Mouse (Mus musculus): ENCODE results near the gene Fam19a2. TPM values are rescaled to one million over a fixed set of nuclear protein-coding genes. Genes with fewer than 3 reads are reported as not detected.

Fam19a2 gene
- polyA plus RNA-seq, 1 experiment from 2014 or later = 5.3 TPM

DNA sequence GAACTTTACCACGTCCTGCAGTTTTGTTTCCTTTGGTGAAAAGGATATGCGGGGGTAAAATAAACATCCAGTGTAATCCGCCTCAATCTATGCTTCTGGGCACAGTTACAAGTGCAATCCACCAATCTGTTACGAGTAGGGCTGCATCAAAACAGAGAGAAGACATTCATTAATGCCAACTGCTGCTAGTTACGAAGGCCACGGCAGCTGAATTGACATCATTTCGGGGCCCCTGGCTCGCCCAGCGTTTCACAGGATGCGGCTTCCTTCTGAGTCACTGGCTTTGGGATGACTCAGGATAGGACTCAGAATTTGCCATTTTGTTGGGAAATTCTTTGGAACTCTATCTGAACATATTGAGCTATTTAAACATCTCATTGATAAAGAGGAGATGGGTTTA is 4.8 kb downstream of the Fam19a2 start:
- WGBS = 65% methylated on average over 10 of the region's 10 CpGs
- Histone ChIP-seq H3K9ac (ENCODE audit: low read depth, low read length) (no peak overlapping the region), H3K9me3 (ENCODE audit: control insufficient read depth, low read length) (no peaks in the 10 kb centered on the region), H3K4me1 (ENCODE audit: control insufficient read depth, insufficient read depth, low read length) (no peaks in the 10 kb centered on the region), H3K4me3 (ENCODE audit: low read length) (no peak overlapping the region), H3K27me3 (ENCODE audit: control insufficient read depth, insufficient read depth, low read length) (no peaks in the 10 kb centered on the region), H3K4me2 (replicated peaks; ENCODE audit: low read depth, low read length) (no peak overlapping the region), H3K27ac (ENCODE audit: low read depth, low read length) (no peak overlapping the region), H3K36me3 (ENCODE audit: control insufficient read depth, insufficient read depth, low read length) (no peaks in the 10 kb centered on the region)
- ATAC-seq (ENCODE audit: low FRiP score, low TSS enrichment) = no peak

DNA sequence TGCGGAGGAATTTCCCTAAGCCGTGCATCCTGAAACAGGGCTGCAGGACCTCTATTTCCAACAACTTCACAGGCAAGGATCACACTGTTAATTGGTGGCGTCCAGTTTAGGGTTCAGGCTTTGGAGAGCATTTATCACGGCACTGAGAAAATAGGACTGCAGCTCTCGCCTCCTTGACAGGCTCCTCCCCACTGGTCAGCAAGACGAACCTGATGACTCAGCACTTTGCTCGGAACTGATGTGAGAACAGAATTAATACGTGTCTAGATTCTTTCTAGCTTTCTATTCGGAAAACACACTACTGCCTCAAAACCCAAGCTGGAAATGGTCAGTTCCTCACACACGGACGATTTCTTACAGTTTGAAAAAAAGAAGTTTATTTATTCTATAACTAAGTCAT is 10.8 kb downstream of the Fam19a2 start:
- Histone ChIP-seq H3K9me3 (ENCODE audit: control insufficient read depth, low read length) (no peaks in the 10 kb centered on the region), H3K4me1 (ENCODE audit: control insufficient read depth, insufficient read depth, low read length) (no peaks in the 10 kb centered on the region), H3K36me3 (ENCODE audit: control insufficient read depth, insufficient read depth, low read length) (no peaks in the 10 kb centered on the region), H3K27me3 (ENCODE audit: control insufficient read depth, insufficient read depth, low read length) (no peaks in the 10 kb centered on the region), H3K27ac (ENCODE audit: low read depth, low read length) (no peak overlapping the region), H3K9ac (ENCODE audit: low read depth, low read length) (no peak overlapping the region), H3K4me3 (ENCODE audit: low read length) (no peak overlapping the region), H3K4me2 (replicated peaks; ENCODE audit: low read depth, low read length) (peak overlapping the region; percentile 8; the same call in 1 of the 2 replicates)
- ATAC-seq (ENCODE audit: low FRiP score, low TSS enrichment) = peak; percentile 46; the same call in 1 of the 2 replicates
- WGBS = 39% methylated on average over 11 of the region's 11 CpGs

DNA sequence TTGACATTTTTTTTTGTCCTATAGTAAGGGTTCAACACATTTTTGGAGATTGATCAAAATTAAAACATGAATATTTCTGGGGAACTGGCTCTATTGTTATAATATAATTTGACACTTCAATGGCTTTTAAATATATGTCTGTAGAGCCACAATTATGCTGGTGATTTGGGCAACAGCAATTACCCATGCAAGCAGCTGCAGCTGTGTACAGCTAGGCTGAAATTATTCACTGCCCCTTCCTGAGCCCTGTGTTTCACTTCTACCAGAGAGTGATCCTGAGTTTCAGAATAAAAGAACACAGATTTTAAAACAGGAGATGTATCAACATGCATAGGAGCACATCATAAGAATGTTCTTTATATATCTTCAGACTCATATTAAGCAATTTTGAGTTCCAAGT is 43.5 kb downstream of the Fam19a2 start:
- no peak overlapping the region for H3K9ac ChIP-seq (ENCODE audit: low read depth, low read length)
- no peak overlapping the region for H3K4me3 ChIP-seq (ENCODE audit: low read length)
- no peak overlapping the region for H3K4me2 ChIP-seq (replicated peaks; ENCODE audit: low read depth, low read length)
- no peaks in the 10 kb centered on the region for H3K36me3 ChIP-seq (ENCODE audit: control insufficient read depth, insufficient read depth, low read length)
- H3K27ac ChIP-seq (ENCODE audit: low read depth, low read length) = no peak overlapping the region
- H3K27me3 ChIP-seq (ENCODE audit: control insufficient read depth, insufficient read depth, low read length) = no peaks in the 10 kb centered on the region
- H3K9me3 ChIP-seq (ENCODE audit: control insufficient read depth, low read length) = no peaks in the 10 kb centered on the region
- no peak for ATAC-seq (ENCODE audit: low FRiP score, low TSS enrichment)
- H3K4me1 ChIP-seq (ENCODE audit: control insufficient read depth, insufficient read depth, low read length) = no peaks in the 10 kb centered on the region

DNA sequence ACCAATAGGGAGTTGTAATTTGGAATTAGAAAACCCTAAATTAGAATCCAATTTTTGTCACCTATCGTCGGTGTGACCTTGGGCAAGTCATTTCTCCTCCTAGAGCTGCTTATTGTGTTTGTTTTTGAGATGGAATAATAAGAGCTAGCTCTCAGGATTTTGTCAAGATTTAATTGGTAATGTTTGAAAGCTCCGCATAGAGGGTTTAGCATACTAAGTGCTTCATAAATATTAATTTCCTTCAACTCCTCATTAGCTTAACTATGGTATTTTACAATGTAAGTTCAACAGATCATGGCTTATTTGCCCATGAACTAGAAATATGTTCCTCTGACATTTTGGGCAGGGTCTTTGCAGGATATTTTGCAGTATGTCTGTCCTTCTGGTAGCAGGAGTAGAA is 62.5 kb downstream of the Fam19a2 start:
- no peak overlapping the region for H3K9ac ChIP-seq (ENCODE audit: low read depth, low read length)
- H3K27me3 ChIP-seq (ENCODE audit: control insufficient read depth, insufficient read depth, low read length) = no peaks in the 10 kb centered on the region
- H3K4me3 ChIP-seq (ENCODE audit: low read length) = no peak overlapping the region
- WGBS = 94% methylated on average over 3 of the region's 3 CpGs
- ATAC-seq (ENCODE audit: low FRiP score, low TSS enrichment) = no peak
- no peaks in the 10 kb centered on the region for H3K9me3 ChIP-seq (ENCODE audit: control insufficient read depth, low read length)
- H3K36me3 ChIP-seq (ENCODE audit: control insufficient read depth, insufficient read depth, low read length) = no peaks in the 10 kb centered on the region
- H3K27ac ChIP-seq (ENCODE audit: low read depth, low read length) = no peak overlapping the region
- H3K4me2 ChIP-seq (replicated peaks; ENCODE audit: low read depth, low read length) = no peak overlapping the region
- H3K4me1 ChIP-seq (ENCODE audit: control insufficient read depth, insufficient read depth, low read length) = no peaks in the 10 kb centered on the region

DNA sequence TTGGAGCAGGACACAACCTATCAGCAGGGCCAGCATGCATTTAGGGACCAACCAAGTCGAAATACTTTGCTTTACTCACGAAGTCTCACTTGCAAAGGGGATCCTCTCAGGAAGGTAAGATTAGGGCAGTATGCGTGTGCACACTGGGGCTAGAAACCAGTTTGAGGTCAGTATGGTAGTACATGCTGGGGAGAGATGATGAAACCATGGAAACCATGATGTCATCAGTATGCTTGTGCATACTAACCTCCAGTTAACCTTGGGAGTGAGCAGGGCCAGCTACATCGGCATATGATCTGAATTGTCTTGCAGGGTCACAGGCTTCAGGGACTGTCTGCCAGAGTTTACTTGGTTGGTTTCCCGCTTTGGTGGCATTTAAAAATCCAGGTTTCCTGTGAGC is 77.5 kb downstream of the Fam19a2 start:
- Histone ChIP-seq H3K36me3 (ENCODE audit: control insufficient read depth, insufficient read depth, low read length) (no peaks in the 10 kb centered on the region), H3K4me3 (ENCODE audit: low read length) (no peak overlapping the region), H3K4me2 (replicated peaks; ENCODE audit: low read depth, low read length) (no peak overlapping the region), H3K4me1 (ENCODE audit: control insufficient read depth, insufficient read depth, low read length) (no peaks in the 10 kb centered on the region), H3K9ac (ENCODE audit: low read depth, low read length) (no peak overlapping the region), H3K9me3 (ENCODE audit: control insufficient read depth, low read length) (no peaks in the 10 kb centered on the region), H3K27me3 (ENCODE audit: control insufficient read depth, insufficient read depth, low read length) (no peaks in the 10 kb centered on the region), H3K27ac (ENCODE audit: low read depth, low read length) (no peak overlapping the region)
- 68% methylated on average over 5 of the region's 5 CpGs for WGBS
- no peak; the same call in 1 of the 2 replicates for ATAC-seq (ENCODE audit: low FRiP score, low TSS enrichment)

DNA sequence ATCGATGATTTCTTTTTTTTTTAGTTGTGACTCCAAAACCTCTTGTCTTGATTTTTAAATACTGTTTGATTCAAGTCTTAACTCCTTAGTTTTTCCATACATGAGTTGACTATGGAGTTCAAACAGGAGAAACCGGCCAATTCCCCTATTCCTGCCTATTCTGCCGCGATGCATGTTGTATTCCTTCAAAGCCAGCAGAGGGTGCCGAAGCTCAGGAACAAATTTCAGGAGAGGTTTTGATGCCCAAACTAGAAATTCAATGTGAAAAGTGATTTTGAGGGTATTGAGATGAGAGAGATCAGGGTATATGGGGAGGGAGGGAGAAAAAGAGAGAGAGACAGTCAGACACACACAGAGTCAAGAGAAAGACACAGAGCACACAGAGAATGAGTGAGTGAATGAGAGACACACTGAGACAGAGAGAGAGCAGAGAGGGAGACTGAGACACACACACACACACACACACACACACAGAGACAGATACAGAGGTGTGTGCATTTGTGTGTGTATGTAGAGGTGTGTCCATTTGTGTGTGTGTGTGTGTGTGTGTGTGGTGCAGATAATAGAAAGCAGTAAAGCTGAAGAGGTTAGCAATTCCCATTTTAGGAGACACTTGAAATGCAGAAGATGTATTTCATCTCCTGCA is 78.9 kb downstream of the Fam19a2 start:
- H3K4me2 ChIP-seq (replicated peaks; ENCODE audit: low read depth, low read length) = no peak overlapping the region
- H3K27me3 ChIP-seq (ENCODE audit: control insufficient read depth, insufficient read depth, low read length) = no peaks in the 10 kb centered on the region
- no peaks in the 10 kb centered on the region for H3K4me1 ChIP-seq (ENCODE audit: control insufficient read depth, insufficient read depth, low read length)
- no peak overlapping the region for H3K9ac ChIP-seq (ENCODE audit: low read depth, low read length)
- no peaks in the 10 kb centered on the region for H3K36me3 ChIP-seq (ENCODE audit: control insufficient read depth, insufficient read depth, low read length)
- no peak overlapping the region for H3K4me3 ChIP-seq (ENCODE audit: low read length)
- WGBS = 25% methylated on average over 5 of the region's 5 CpGs
- no peak for ATAC-seq (ENCODE audit: low FRiP score, low TSS enrichment)
- H3K9me3 ChIP-seq (ENCODE audit: control insufficient read depth, low read length) = no peaks in the 10 kb centered on the region
- no peak overlapping the region for H3K27ac ChIP-seq (ENCODE audit: low read depth, low read length)

DNA sequence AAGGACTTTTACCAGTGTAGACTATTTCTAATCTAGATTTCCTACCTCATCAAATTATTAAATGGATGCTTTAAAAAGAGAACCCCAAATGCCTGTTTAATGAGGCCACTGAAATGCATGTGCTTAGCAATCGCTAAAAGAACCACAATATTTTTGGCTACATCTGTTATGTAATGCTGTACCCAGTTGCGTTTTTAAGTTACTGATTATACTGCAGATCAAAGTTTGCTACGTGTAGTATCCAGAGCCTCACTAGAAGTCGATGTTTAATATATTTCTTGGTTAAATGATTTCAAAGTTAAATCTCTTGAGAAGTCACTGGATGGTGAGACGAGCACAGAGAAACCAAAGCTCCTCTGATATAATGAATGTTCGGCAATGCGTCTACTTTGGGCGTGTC is 82.5 kb downstream of the Fam19a2 start:
- no peaks in the 10 kb centered on the region for H3K4me1 ChIP-seq (ENCODE audit: control insufficient read depth, insufficient read depth, low read length)
- H3K4me3 ChIP-seq (ENCODE audit: low read length) = no peak overlapping the region
- no peaks in the 10 kb centered on the region for H3K27me3 ChIP-seq (ENCODE audit: control insufficient read depth, insufficient read depth, low read length)
- no peak overlapping the region for H3K4me2 ChIP-seq (replicated peaks; ENCODE audit: low read depth, low read length)
- WGBS = 96% methylated on average over 8 of the region's 8 CpGs
- H3K27ac ChIP-seq (ENCODE audit: low read depth, low read length) = no peak overlapping the region
- no peaks in the 10 kb centered on the region for H3K36me3 ChIP-seq (ENCODE audit: control insufficient read depth, insufficient read depth, low read length)
- no peak overlapping the region for H3K9ac ChIP-seq (ENCODE audit: low read depth, low read length)
- H3K9me3 ChIP-seq (ENCODE audit: control insufficient read depth, low read length) = no peaks in the 10 kb centered on the region
- ATAC-seq (ENCODE audit: low FRiP score, low TSS enrichment) = no peak

DNA sequence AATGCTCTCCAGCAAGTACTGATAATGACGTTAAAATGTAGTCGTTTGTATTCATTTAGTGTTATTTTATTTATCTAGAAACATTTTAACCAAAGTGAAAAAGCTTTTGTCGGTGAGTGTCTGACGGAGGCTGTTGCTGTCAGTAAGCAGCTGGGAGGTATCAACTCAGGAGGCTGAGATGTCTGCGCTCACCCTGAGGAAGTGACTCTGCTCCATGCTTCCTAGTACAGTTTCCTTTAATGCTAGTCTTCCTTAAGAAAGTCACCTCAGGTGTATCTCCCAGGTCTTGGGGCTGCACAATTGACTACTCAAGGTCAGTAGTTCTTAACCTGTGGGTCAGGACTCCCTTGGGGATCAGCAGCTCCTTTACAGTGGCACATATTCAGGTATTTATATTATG is 89.9 kb downstream of the Fam19a2 start:
- ATAC-seq (ENCODE audit: low FRiP score, low TSS enrichment) = peak; percentile 76
- H3K9ac ChIP-seq (ENCODE audit: low read depth, low read length) = no peak overlapping the region
- H3K36me3 ChIP-seq (ENCODE audit: control insufficient read depth, insufficient read depth, low read length) = no peaks in the 10 kb centered on the region
- 37% methylated on average over 5 of the region's 5 CpGs for whole genome bisulfite sequencing
- no peaks in the 10 kb centered on the region for H3K9me3 ChIP-seq (ENCODE audit: control insufficient read depth, low read length)
- no peaks in the 10 kb centered on the region for H3K4me1 ChIP-seq (ENCODE audit: control insufficient read depth, insufficient read depth, low read length)
- H3K4me3 ChIP-seq (ENCODE audit: low read length) = no peak overlapping the region
- no peak overlapping the region for H3K4me2 ChIP-seq (replicated peaks; ENCODE audit: low read depth, low read length)
- H3K27me3 ChIP-seq (ENCODE audit: control insufficient read depth, insufficient read depth, low read length) = no peaks in the 10 kb centered on the region
- no peak overlapping the region for H3K27ac ChIP-seq (ENCODE audit: low read depth, low read length)

DNA sequence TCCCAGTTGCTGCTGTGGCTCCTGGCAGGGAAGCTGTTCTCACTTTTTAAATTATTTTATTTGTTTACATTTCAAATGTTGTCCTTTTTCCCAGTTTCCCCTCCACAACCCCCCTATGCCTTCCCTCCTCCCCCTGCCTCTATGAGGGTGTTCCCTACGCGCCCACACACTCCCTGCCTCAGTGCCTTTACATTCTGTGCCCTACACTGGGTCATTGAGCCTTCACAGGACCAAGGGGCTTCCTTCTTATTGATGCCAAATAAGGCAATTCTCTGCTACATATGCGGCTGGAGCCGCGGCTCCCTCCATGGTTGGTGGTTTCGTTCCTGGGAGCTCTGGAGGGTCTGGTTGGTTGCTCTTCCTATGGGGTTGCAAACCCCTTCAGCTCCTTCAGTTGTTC is 93.2 kb downstream of the Fam19a2 start:
- H3K4me1 ChIP-seq (ENCODE audit: control insufficient read depth, insufficient read depth, low read length) = no peaks in the 10 kb centered on the region
- no peak for ATAC-seq (ENCODE audit: low FRiP score, low TSS enrichment)
- no peak overlapping the region for H3K27ac ChIP-seq (ENCODE audit: low read depth, low read length)
- H3K9me3 ChIP-seq (ENCODE audit: control insufficient read depth, low read length) = no peaks in the 10 kb centered on the region
- 75% methylated on average over 6 of the region's 6 CpGs for WGBS
- no peak overlapping the region for H3K4me3 ChIP-seq (ENCODE audit: low read length)
- H3K27me3 ChIP-seq (ENCODE audit: control insufficient read depth, insufficient read depth, low read length) = no peaks in the 10 kb centered on the region
- no peaks in the 10 kb centered on the region for H3K36me3 ChIP-seq (ENCODE audit: control insufficient read depth, insufficient read depth, low read length)
- no peak overlapping the region for H3K9ac ChIP-seq (ENCODE audit: low read depth, low read length)
- H3K4me2 ChIP-seq (replicated peaks; ENCODE audit: low read depth, low read length) = no peak overlapping the region

Measured in kidney, embryonic 14.5 days (tissue).